Mouse (Mus musculus) cerebellum, adult 11 months (tissue): Measurements from ENCODE around the gene Rbfox3.

Experiments
- DNase-seq: peaks from one replicate; pipeline ENCODE4 v3.0.0; 2022

Gene Rbfox3

GRCm38 (mm10) chr11:118653521-118654318 is 257.7 kb downstream of the Rbfox3 start:
- no peak for DNase-seq

GRCm38 (mm10) chr11:118652401-118653240 is 258.8 kb downstream of the Rbfox3 start:
- DNase-seq = no peak

GRCm38 (mm10) chr11:118648369-118648768 is 263.0 kb downstream of the Rbfox3 start:
- peak; percentile 80 for DNase-seq

- no peak for DNase-seq
These were observed 264.5 kb downstream of the Rbfox3 start for GRCm38 (mm10) chr11:118646864-118647263.

- no peak for DNase-seq
These were observed 266.2 kb downstream of the Rbfox3 start for GRCm38 (mm10) chr11:118645158-118645557.

GRCm38 (mm10) chr11:118640706-118641105 is 270.7 kb downstream of the Rbfox3 start:
- no peak for DNase-seq

GRCm38 (mm10) chr11:118637718-118638117 is 273.7 kb downstream of the Rbfox3 start:
- no peak for DNase-seq

GRCm38 (mm10) chr11:118634647-118635046 is 276.8 kb downstream of the Rbfox3 start:
- no peak for DNase-seq

GRCm38 (mm10) chr11:118629718-118630117 is 281.7 kb downstream of the Rbfox3 start:
- peak; percentile 47 for DNase-seq

GRCm38 (mm10) chr11:118627541-118627940 is 283.9 kb downstream of the Rbfox3 start:
- DNase-seq = no peak

GRCm38 (mm10) chr11:118620869-118621268 is 290.5 kb downstream of the Rbfox3 start:
- no peak for DNase-seq

GRCm38 (mm10) chr11:118614126-118614525 is 297.3 kb downstream of the Rbfox3 start:
- DNase-seq = no peak

- no peak for DNase-seq
These were observed 301.3 kb downstream of the Rbfox3 start for GRCm38 (mm10) chr11:118610128-118610527.

- DNase-seq = no peak
These were observed 302.0 kb downstream of the Rbfox3 start for GRCm38 (mm10) chr11:118609236-118610000.

- no peak for DNase-seq
These were observed 303.5 kb downstream of the Rbfox3 start for GRCm38 (mm10) chr11:118607927-118608326.

- no peak for DNase-seq
These were observed 305.8 kb downstream of the Rbfox3 start for GRCm38 (mm10) chr11:118605570-118605969.

- DNase-seq = peak; percentile 38
These were observed 307.2 kb downstream of the Rbfox3 start for GRCm38 (mm10) chr11:118604206-118604605.

GRCm38 (mm10) chr11:118603126-118603525 is 308.3 kb downstream of the Rbfox3 start:
- no peak for DNase-seq

- no peak for DNase-seq
These were observed 309.9 kb downstream of the Rbfox3 start for GRCm38 (mm10) chr11:118601484-118601883.

GRCm38 (mm10) chr11:118600168-118600567 is 311.2 kb downstream of the Rbfox3 start:
- peak; percentile 64 for DNase-seq

GRCm38 (mm10) chr11:118598726-118599125 is 312.7 kb downstream of the Rbfox3 start:
- peak; percentile 61 for DNase-seq

- DNase-seq = no peak
These were observed 326.6 kb downstream of the Rbfox3 start for GRCm38 (mm10) chr11:118584826-118585225.

GRCm38 (mm10) chr11:118583989-118584388 is 327.4 kb downstream of the Rbfox3 start:
- DNase-seq = no peak
